7 mouse cellular contexts compared by ENCODE assay signal in the genomic region with DNA sequence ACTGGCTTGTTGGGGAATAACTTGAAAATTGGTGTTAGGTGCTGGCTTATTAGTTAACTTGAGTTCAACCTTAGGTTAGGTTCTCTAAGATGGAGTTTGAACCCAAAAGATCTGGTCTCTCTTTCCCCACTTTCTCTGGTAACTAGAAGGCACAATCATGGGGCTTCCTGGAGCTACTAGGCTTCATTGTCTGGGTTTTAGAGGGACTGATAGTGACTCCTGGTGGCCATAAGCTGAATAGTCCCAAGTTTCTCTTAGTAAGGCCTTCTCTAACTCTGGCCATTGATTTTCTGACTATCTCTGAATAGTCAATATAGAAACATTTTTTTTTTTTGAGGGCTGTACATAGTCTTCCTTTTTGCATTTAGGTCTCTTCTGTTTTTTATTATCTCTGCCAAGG.
A peak's percentile ranks its signal among the peaks of the same experiment; 100 is the strongest.
DNase-seq lines count a peak whose midpoint lies in the region; ATAC-seq and TF ChIP-seq lines count a peak whose summit lies in the region.

No protein-coding gene starts in this region.

- ATAC-seq in liver, embryonic 11.5 days (replicated peaks; ENCODE audit: low FRiP score), result no peak

- H3K27ac ChIP-seq in liver, adult 2 months (replicated peaks; ENCODE audit: insufficient read depth, low read depth, low read length), result no peak overlapping the region
- no peak overlapping the region for H3K27ac ChIP-seq in liver, embryonic 11.5 days (ENCODE audit: low read depth, low read length)
- no peak overlapping the region for H3K27ac ChIP-seq in midbrain, embryonic 10.5 days (replicated peaks)

- H3K4me3 ChIP-seq in liver, adult 2 months (ENCODE audit: insufficient read depth, low read depth, low read length), result no peak overlapping the region
- no peak overlapping the region for H3K4me3 ChIP-seq in liver, embryonic 11.5 days (ENCODE audit: low read depth, low read length)
- no peak overlapping the region for H3K4me3 ChIP-seq in midbrain, embryonic 10.5 days

- no peak overlapping the region for H3K4me2 ChIP-seq in liver, embryonic 11.5 days

- no peaks in the 10 kb centered on the region for H3K27me3 ChIP-seq in liver, adult 2 months (ENCODE audit: control insufficient read depth, insufficient read depth, low read length)
- H3K27me3 ChIP-seq in liver, embryonic 11.5 days (replicated peaks; ENCODE audit: control insufficient read depth, insufficient read depth, low read length), result no peaks in the 10 kb centered on the region
- H3K27me3 ChIP-seq in midbrain, embryonic 10.5 days (ENCODE audit: low read depth, poor library complexity, severe bottlenecking), result no peaks in the 10 kb centered on the region

- H3K79me2 ChIP-seq in liver, adult 2 months (ENCODE audit: control insufficient read depth, insufficient read depth, low read length), result no peaks in the 10 kb centered on the region

- peak; percentile 46 for DNase-seq in liver, adult 2 months (ENCODE audit: extremely low read depth, low read depth, low spot score)
- no peak for DNase-seq in liver, embryonic 11.5 days (ENCODE audit: low spot score)
- DNase-seq in NIH3T3 (ENCODE audit: low read depth), result peak; percentile 28
- DNase-seq in kidney, postnatal 10 days, result peak; percentile 19
- peak; percentile 40 for DNase-seq in thymus, postnatal 14 days
- no peak for DNase-seq in cerebellum, adult 8-10 months
- no peak for DNase-seq in midbrain, embryonic 10.5 days (ENCODE audit: low spot score)

- TF ChIP-seq POLR2A in liver, adult 2 months (IDR thresholded peaks at IDR 0.05; ENCODE audit: extremely low read depth, insufficient read depth, low read length), result no peak

- H3K4me1 ChIP-seq in liver, adult 2 months (ENCODE audit: control insufficient read depth, insufficient read depth, low read length), result no peaks in the 10 kb centered on the region
- H3K4me1 ChIP-seq in liver, embryonic 11.5 days (replicated peaks; ENCODE audit: control insufficient read depth, insufficient read depth, low read length), result no peaks in the 10 kb centered on the region
- H3K4me1 ChIP-seq in midbrain, embryonic 10.5 days, result no peaks in the 10 kb centered on the region

- H3K9me3 ChIP-seq in liver, embryonic 11.5 days (ENCODE audit: control insufficient read depth, low read length), result no peaks in the 10 kb centered on the region
- H3K9me3 ChIP-seq in midbrain, embryonic 10.5 days (replicated peaks), result 0 out of 2 replicates have a peak, but pooled peaks cover 4% of the 10 kb centered on the region

- no peak overlapping the region for H3K9ac ChIP-seq in liver, adult 2 months (ENCODE audit: low read depth, low read length)
- H3K9ac ChIP-seq in liver, embryonic 11.5 days (ENCODE audit: low read depth, low read length), result no peak overlapping the region

- peak; percentile 45 for TF ChIP-seq CTCF in liver, adult 2 months (IDR thresholded peaks at IDR 0.05; ENCODE audit: low read depth, low read length)

- no peaks in the 10 kb centered on the region for H3K36me3 ChIP-seq in liver, adult 2 months (ENCODE audit: control insufficient read depth, insufficient read depth, low read length)
- H3K36me3 ChIP-seq in liver, embryonic 11.5 days (ENCODE audit: control insufficient read depth, insufficient read depth, low read length), result no peaks in the 10 kb centered on the region
- no peaks in the 10 kb centered on the region for H3K36me3 ChIP-seq in midbrain, embryonic 10.5 days

Comparison
In these comparisons a context has a peak if more than half of its experiments do, and no peak if none do; other contexts are left out.
1. DNase-seq: peak in liver, adult 2 months (single experiment), NIH3T3 (single experiment), kidney, postnatal 10 days (single experiment) and thymus, postnatal 14 days (single experiment); none in liver, embryonic 11.5 days (single experiment), cerebellum, adult 8-10 months (single experiment) and midbrain, embryonic 10.5 days (single experiment).